Mouse (Mus musculus): ENCODE measurements around the gene Ccl3.

The Ccl3 gene

GRCm38 (mm10) chr11:83623586-83623985 is 25.6 kb downstream of the Ccl3 start:
- DNase-seq (ENCODE audit: low spot score in 2 of 2) = no peak

DNA sequence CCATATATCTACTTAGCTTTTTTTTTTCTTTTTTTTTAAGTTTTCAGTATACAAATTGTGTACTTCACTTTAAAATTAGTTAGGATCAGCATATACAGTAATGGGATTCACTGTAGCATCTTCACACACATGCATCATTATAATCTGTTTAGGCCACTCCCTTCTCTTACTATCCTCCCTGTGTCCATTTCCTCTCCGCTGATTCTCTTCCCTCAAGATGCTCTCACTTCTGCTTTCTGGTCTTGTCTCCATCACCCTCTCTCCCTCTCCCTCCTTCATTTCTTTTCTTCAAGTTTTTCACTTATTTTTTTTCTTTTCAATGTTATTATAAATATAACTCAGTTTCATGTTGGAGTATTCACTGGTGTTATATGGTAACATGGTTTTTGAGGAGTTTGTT is 30.1 kb downstream of the Ccl3 start:
- DNase-seq (ENCODE audit: low spot score in 2 of 2) = no peak

DNA sequence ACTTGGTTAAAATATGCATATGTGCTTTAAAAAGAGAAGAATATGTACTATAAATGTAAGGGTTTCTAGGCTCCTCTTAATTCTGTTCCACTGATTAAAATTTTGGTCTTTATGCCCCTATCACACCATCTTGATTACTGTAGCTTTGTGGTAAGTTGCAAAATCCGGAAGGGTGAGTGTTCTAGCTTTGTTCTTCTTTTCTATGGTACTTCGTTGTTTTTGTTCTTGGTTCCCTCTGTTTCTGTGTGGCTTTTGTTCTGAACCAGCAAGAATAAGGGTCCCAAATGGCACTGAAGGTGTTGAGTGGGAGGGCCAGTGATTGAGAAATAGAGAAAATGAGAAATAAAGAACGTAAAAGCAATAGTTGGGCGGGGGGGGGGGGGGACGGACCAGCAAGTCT is 30.9 kb downstream of the Ccl3 start:
- no peak for DNase-seq (ENCODE audit: low spot score in 2 of 2)

DNA sequence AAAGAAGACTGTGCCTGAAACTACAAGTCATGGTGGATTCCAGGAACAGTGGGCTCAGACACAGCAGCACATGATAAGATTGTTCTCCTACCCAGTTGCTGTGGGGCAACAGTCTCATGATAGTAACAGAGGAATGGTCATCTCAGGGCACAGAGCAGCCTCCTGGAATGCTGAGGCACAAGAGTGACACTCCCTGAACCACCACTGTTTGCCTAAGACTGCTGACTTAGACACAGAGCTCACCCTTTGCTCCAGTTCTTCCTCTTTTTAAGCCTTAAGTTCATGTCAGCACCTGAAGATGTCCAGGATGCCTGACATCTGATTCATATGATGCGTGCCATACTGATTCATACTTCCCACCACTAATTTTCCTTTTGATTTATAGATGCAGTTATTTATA is 32.6 kb downstream of the Ccl3 start:
- DNase-seq (ENCODE audit: low spot score in 2 of 2) = no peak

- no peak for DNase-seq (ENCODE audit: low spot score in 2 of 2)
Measured at GRCm38 (mm10) chr11:83610900-83611299, 38.3 kb downstream of the Ccl3 start.

DNA sequence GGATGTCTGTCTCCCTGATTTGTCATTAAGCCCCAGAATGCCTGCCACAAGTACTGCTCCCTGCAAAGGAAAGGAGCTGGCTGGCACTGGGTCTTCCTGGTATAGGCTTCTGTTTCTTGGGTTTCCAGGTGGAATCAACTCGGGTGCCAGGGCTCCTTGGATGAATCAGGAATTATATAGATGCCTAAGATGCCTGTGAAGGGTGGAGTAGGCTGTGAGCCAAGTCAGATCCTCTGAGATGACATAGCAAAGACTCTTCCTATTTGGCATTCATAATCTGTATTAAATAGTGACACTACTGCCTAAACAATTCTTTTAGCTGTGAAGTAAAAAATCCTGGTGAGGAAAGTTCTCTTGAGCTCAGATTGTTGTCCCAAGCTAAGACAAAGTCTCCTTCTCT is 42.8 kb downstream of the Ccl3 start:
- DNase-seq (ENCODE audit: low spot score in 2 of 2) = no peak

DNA sequence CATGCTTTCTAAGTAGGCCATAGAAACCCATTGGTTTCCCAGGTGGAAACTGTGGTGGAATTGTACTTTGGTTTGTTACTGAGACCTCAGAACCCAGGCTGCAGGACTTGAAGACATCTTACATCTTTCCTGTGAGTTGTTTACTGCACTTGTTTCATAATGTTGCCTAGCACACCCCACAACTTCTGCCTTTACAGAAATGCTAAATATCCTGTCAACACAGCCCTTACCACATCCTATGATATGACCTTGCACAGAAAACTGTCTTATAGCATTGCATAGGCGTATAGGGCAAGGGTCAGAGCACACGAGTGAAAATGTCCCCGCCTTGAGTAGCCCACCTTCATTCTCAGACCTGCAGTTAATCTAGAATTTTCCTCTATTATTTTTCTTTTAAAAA is 43.6 kb downstream of the Ccl3 start:
- DNase-seq (ENCODE audit: low spot score in 2 of 2) = no peak

DNA sequence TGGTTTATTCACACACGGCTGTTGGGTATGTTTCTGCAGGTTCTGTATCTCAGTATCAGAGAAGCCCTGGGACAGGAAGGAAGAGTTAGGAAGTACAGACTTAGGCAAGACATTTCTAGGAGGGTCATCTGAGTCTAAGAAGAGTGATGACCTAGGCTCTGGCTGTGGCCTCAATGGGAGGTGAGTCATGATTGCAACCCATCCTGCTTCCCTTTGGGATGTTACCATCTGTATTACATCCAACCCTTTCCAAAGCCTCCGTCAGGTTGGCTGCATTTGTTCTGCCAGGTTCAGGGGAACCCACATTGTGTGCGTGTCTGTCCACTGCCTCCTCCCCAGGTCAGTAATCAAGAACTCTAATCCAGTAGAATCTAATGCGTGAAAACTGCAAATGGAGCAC is 44.5 kb downstream of the Ccl3 start:
- no peak for DNase-seq (ENCODE audit: low spot score in 2 of 2)

DNA sequence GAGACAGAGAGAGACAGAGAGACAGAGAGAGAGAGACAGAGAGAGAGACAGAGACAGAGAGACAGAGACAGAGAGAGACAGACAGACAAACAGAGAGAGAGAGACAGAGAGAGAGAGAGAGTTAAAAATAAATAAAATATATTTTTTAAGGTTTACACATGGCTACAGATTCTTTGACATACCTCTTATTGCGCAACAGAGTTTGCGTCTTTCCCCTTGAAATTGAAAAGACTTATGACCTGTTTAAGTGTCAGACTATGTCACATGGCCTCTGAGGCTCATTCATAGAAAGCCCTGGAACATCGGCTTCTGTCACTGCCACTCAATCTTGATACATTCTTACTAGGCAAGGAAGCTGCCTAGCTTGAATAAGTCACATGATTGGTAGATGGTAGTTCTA is 45.8 kb downstream of the Ccl3 start:
- DNase-seq (ENCODE audit: low spot score in 2 of 2) = no peak

DNA sequence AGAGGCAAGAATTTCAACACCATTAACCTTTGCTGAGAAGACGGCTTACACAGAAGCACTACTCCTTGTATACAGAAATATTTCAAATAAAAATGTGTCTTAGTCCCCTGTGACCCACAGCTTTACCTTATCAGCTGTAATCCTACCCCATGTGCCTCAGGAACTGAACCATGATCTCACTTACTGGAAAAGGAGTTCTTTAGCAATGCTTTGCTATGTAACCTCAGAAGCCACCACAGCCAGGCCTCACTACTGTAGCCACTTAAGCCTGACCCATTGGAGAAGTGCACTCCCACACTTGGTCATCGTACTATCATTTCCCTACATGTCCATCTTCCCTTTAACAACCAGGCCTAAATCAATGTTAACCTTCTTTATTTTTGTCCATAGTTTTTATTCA is 48.6 kb downstream of the Ccl3 start:
- DNase-seq (ENCODE audit: low spot score in 2 of 2) = no peak

- no peak for DNase-seq (ENCODE audit: low spot score in 2 of 2)
Measured at GRCm38 (mm10) chr11:83598991-83599390, 50.2 kb downstream of the Ccl3 start.

DNA sequence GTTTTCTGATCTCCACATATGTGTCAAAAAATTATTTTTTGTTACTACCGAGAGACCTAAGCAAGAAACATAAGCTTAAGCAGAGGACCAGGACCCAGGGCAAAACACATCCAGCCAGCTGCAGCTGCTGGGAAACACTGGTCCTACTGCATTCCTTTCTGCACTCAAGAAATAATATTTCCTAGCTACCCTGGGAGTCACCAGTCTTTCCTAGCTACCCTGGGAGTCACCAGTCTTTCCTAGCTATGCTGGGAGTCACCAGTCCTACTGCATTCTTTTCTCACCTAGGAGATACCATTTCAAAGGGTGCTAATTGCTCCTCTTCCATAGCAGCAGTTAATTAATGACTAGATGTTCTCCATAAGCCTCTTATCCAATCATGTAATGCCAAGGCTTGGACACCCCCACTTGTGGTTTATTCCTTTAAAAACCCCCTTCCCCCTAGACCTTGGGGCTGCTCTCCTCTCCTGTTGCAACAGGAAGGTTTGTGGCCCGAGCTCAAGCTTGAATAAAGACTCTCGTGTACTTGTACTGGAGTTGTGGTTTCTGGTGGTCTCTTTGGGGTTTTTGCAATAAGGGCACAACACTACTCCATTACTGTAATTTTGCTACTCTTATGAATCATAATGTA is 50.8 kb downstream of the Ccl3 start:
- no peak for DNase-seq (ENCODE audit: low spot score in 2 of 2)

Measured in spleen, postnatal 10 days (tissue).